Mouse (Mus musculus) myocyte (in vitro differentiated cells): ENCODE measurements at regions not wholly inside any gene's neighbourhood (a gene's known extent, or its start where the extent isn't known, plus 50 kb on each side); places are given as distances from the start of the nearest gene placed in this dataset.

Experiments
- MYOG ChIP-seq, 3 experiments: IDR thresholded peaks; one replicate each; pipeline ENCODE4 v1.6.1; 2011; ENCODE audit warnings: control low read depth in 2 of 3, low read depth in 2 of 3, mild to moderate bottlenecking in 2 of 3; ENCODE audit not compliant: insufficient read length in 2 of 3, control insufficient read depth in 1 of 3, insufficient read depth in 1 of 3
- POLR2A ChIP-seq: IDR thresholded peaks from one replicate; pipeline ENCODE4 v1.6.1; 2011; ENCODE audit warnings: low read depth, mild to moderate bottlenecking, control low read depth, moderate library complexity; ENCODE audit not compliant: insufficient read length

DNA sequence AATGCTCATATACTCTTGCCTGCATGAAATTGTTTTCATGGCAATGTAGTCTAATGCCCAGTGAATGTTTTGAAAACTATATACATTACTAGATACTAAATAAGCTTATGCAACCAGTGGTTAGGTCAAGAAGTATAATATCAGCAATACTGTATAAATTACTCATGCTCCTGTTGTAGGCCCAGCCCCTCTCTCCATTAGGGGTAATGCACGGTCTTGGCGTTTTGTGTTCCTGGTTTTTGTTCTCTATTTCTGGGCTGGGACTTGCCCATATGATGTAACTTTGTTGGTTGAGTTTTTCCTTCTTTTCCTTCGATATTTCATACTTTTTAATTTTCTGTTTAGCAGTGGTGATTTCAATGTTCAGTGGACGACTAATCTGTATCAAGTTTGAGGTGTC is 104.9 kb upstream of the Ptger4 start:
- TF ChIP-seq MYOG (IDR thresholded peaks at IDR 0.05; ENCODE audit: control insufficient read depth in 1 of 3, insufficient read depth in 1 of 3, insufficient read length in 2 of 3, low read depth in 2 of 3) (no peak), POLR2A (no peak)
